Mouse (Mus musculus) macrophage (primary cell): ENCODE results near the gene Slc29a2. TPM values are rescaled to one million over a fixed set of nuclear protein-coding genes. Genes with fewer than 3 reads are reported as not detected.

ENCODE experiments used
- H3K27ac ChIP-seq: fragments of 350-480 bp; formaldehyde crosslinking; 2 replicates; pipeline ENCODE4 v1.9.0; 2021
- H3K36me3 ChIP-seq: fragments of 350-480 bp; formaldehyde crosslinking; 2 replicates; pipeline ENCODE4 v1.9.0; 2021; ENCODE audit errors: inconsistent target
- H3K4me3 ChIP-seq: fragments of 350-480 bp; formaldehyde crosslinking; 2 replicates; pipeline ENCODE4 v1.9.0; 2021; ENCODE audit errors: inconsistent target
- H3K79me2 ChIP-seq: fragments of 350-480 bp; formaldehyde crosslinking; 2 replicates; pipeline ENCODE4 v1.9.0; 2021; ENCODE audit errors: inconsistent target
- WGBS: methylation state at CpG from one replicate; pipeline ENCODE4 v1.1.7; 2026; ENCODE audit warnings: inconsistent platforms; ENCODE audit not compliant: missing documents; 5-methylcytosine and 5-hydroxymethylcytosine counted together
- polyA plus RNA-seq: library from polyadenylated mRNA; stranded (reverse); fragments of 250-400 nt; gene quantifications from 3 replicates; pipeline ENCODE4 v1.2.4, GENCODE M21; 2018; ENCODE audit warnings: inconsistent platforms

Slc29a2 gene
- polyA plus RNA-seq, 1 experiment from 2014 or later: 0.75 TPM

GRCm38 (mm10) chr19:5073518-5073917, 49.9 kb downstream of the Slc29a2 start:
- Histone ChIP-seq H3K27ac (no peak overlapping the region), H3K79me2 (no peaks in the 10 kb centered on the region), H3K4me3 (no peak overlapping the region), H3K36me3 (no peaks in the 10 kb centered on the region)
- WGBS: 40% methylated on average over 5 of the region's 5 CpGs

- Histone ChIP-seq H3K27ac (no peak overlapping the region), H3K4me3 (no peak overlapping the region), H3K36me3 (no peaks in the 10 kb centered on the region), H3K79me2 (no peaks in the 10 kb centered on the region)
- WGBS: 100% methylated on average over 1 of the region's 1 CpGs
These were observed 55.6 kb downstream of the Slc29a2 start for GRCm38 (mm10) chr19:5079279-5079678.

Other genes with a start within 250 kb of the Slc29a2 start
- 12.7 to 21.9 TPM (median 16.4 TPM) in 3 replicates for gene Rbm4, start 230.0 kb upstream of the Slc29a2 start, polyA plus RNA-seq
- gene Gm21992, start 212.2 kb upstream of the Slc29a2 start, polyA plus RNA-seq: 1.3 to 5.1 TPM (median 3.4 TPM) in 3 replicates
- gene Rbm14, start 212.2 kb upstream of the Slc29a2 start, polyA plus RNA-seq: 10.2 to 18.9 TPM (median 15.8 TPM) in 3 replicates
- 17.8 to 37.0 TPM (median 27.6 TPM) in 3 replicates for gene Ccs, start 184.5 kb upstream of the Slc29a2 start, polyA plus RNA-seq
- 0.07 to 0.10 TPM in 2 of 3 replicates, not detected in the other for gene Ccdc87, start 184.5 kb upstream of the Slc29a2 start, polyA plus RNA-seq
- 5.4 to 22.4 TPM (median 9.6 TPM) in 3 replicates for gene Ctsf, start 168.7 kb upstream of the Slc29a2 start, polyA plus RNA-seq
- not detected in 3 replicates for gene Actn3, start 146.0 kb upstream of the Slc29a2 start, polyA plus RNA-seq
- gene Zdhhc24, start 145.2 kb upstream of the Slc29a2 start, polyA plus RNA-seq: 13.7 to 17.2 TPM (median 17.1 TPM) in 3 replicates
- gene Bbs1, start 117.2 kb upstream of the Slc29a2 start, polyA plus RNA-seq: 0.58 to 1.1 TPM (median 1.0 TPM) in 3 replicates
- gene Dpp3, start 95.6 kb upstream of the Slc29a2 start, polyA plus RNA-seq: 28.6 to 57.3 TPM (median 47.9 TPM) in 3 replicates
- 0.82 to 2.1 TPM (median 1.7 TPM) in 3 replicates for gene Peli3, start 80.7 kb upstream of the Slc29a2 start, polyA plus RNA-seq
- 30.6 to 71.3 TPM (median 40.0 TPM) in 3 replicates for gene Mrpl11, start 61.7 kb upstream of the Slc29a2 start, polyA plus RNA-seq
- gene Npas4, start 33.5 kb upstream of the Slc29a2 start, polyA plus RNA-seq: 0.11 to 0.41 TPM (median 0.32 TPM) in 3 replicates
- gene B4gat1, start 15.0 kb downstream of the Slc29a2 start, polyA plus RNA-seq: 12.6 to 23.0 TPM (median 17.7 TPM) in 3 replicates
- gene AC124502.3, start 15.0 kb downstream of the Slc29a2 start, polyA plus RNA-seq: 0.76 to 2.0 TPM (median 0.80 TPM) in 3 replicates
- 61.2 to 78.9 TPM (median 63.9 TPM) in 3 replicates for gene Brms1, start 17.5 kb downstream of the Slc29a2 start, polyA plus RNA-seq
- 0.08 to 0.37 TPM (median 0.11 TPM) in 3 replicates for gene Rin1, start 26.6 kb downstream of the Slc29a2 start, polyA plus RNA-seq
- gene Cd248, start 44.2 kb downstream of the Slc29a2 start, polyA plus RNA-seq: not detected in 3 replicates
- gene Tmem151a, start 61.7 kb downstream of the Slc29a2 start, polyA plus RNA-seq: 0.04 to 0.26 TPM (median 0.06 TPM) in 3 replicates
- 32.3 to 57.6 TPM (median 51.7 TPM) in 3 replicates for gene Yif1a, start 64.7 kb downstream of the Slc29a2 start, polyA plus RNA-seq
- 0.28 TPM in 1 of 3 replicates, not detected in the others for gene Cnih2, start 74.7 kb downstream of the Slc29a2 start, polyA plus RNA-seq
- gene Rab1b, start 83.2 kb downstream of the Slc29a2 start, polyA plus RNA-seq: 120 to 188 TPM (median 152 TPM) in 3 replicates
- 9.0 to 14.1 TPM (median 10.4 TPM) in 3 replicates for gene Klc2, start 94.7 kb downstream of the Slc29a2 start, polyA plus RNA-seq
- 14.8 to 16.9 TPM (median 16.9 TPM) in 3 replicates for gene Pacs1, start 249.3 kb downstream of the Slc29a2 start, polyA plus RNA-seq